Mouse (Mus musculus) forebrain, embryonic 11.5 days (tissue): ENCODE measurements around the gene Gramd1b. TPM values are rescaled to one million over a fixed set of nuclear protein-coding genes. Genes with fewer than 3 reads are reported as not detected.

Experiments used
- ATAC-seq: fragments of 200-750 bp; cut with Nextera tagmentation; replicated peaks from 2 replicates; pipeline ENCODE4 v1.8.0; 2017; ENCODE audit warnings: moderate TSS enrichment; ENCODE audit not compliant: low FRiP score
- DNase-seq: peaks from one replicate; pipeline ENCODE4 v3.0.0-alpha.2; 2017; ENCODE audit warnings: low spot score
- H3K27ac ChIP-seq: fragments of 300-500 bp; sonication (generic); 2 replicates; pipeline ENCODE4 v1.5.1; 2014; ENCODE audit warnings: low read depth, low read length
- H3K27me3 ChIP-seq: fragments of 300-500 bp; sonication (generic); 2 replicates; pipeline ENCODE4 v1.6.1; 2014; ENCODE audit warnings: mild to moderate bottlenecking, low read length, mixed read lengths; ENCODE audit not compliant: control insufficient read depth, insufficient read depth
- H3K36me3 ChIP-seq: fragments of 300-500 bp; sonication (generic); 2 replicates; pipeline ENCODE4 v1.6.1; 2014; ENCODE audit warnings: mild to moderate bottlenecking, low read length, moderate library complexity, mixed read lengths; ENCODE audit not compliant: control insufficient read depth, insufficient read depth
- H3K4me1 ChIP-seq: fragments of 300-500 bp; sonication (generic); replicated peaks from 2 replicates; pipeline ENCODE4 v1.6.1; 2014; ENCODE audit warnings: low read length, mixed read lengths; ENCODE audit not compliant: control insufficient read depth, insufficient read depth
- H3K4me2 ChIP-seq: fragments of 300-500 bp; sonication (generic); 2 replicates; pipeline ENCODE4 v1.6.1; 2014; ENCODE audit warnings: low read depth, mild to moderate bottlenecking, low read length, moderate library complexity, mixed read lengths; ENCODE audit not compliant: severe bottlenecking
- H3K4me3 ChIP-seq: fragments of 300-500 bp; sonication (generic); 2 replicates; pipeline ENCODE4 v1.5.1; 2014; ENCODE audit warnings: low read depth, low read length
- H3K9ac ChIP-seq: fragments of 300-500 bp; sonication (generic); 2 replicates; pipeline ENCODE4 v1.6.1; 2014; ENCODE audit warnings: low read length
- H3K9me3 ChIP-seq: fragments of 300-500 bp; sonication (generic); 2 replicates; pipeline ENCODE4 v1.6.1; 2016; ENCODE audit warnings: low read length, mixed read lengths; ENCODE audit not compliant: control insufficient read depth
- WGBS: fragments of 180-500 bp; shearing (Covaris S2); extraction: QIAGEN DNeasy Blood & Tissue Kit; methylation state at CpG from one replicate; pipeline ENCODE4 v1.1.7; 2014; 5-methylcytosine and 5-hydroxymethylcytosine counted together
- polyA plus RNA-seq: library from polyadenylated mRNA; unstranded; fragments of >200 nt; fragmentation: Nextera tagmentation; extraction: Ambion mirVana; gene quantifications from 2 replicates; pipeline ENCODE4 v1.2.1, GENCODE M21; 2014

Gene Gramd1b
- polyA plus RNA-seq, 1 experiment from 2014 or later: 3.9 TPM

GRCm38 (mm10) chr9:40282968-40283367, 248.2 kb downstream of the Gramd1b start:
- no peak overlapping the region for H3K27ac ChIP-seq
- H3K4me1 ChIP-seq: no peaks in the 10 kb centered on the region
- H3K9ac ChIP-seq: no peak overlapping the region
- ATAC-seq: no peak
- no peaks in the 10 kb centered on the region for H3K27me3 ChIP-seq
- no peak for DNase-seq
- H3K36me3 ChIP-seq: no peaks in the 10 kb centered on the region
- WGBS: 94% methylated on average over 7 of the region's 7 CpGs
- H3K9me3 ChIP-seq: no peaks in the 10 kb centered on the region
- no peak overlapping the region for H3K4me2 ChIP-seq
- H3K4me3 ChIP-seq: no peak overlapping the region

GRCm38 (mm10) chr9:40279438-40279837, 251.7 kb downstream of the Gramd1b start:
- Histone ChIP-seq H3K4me2 (no peak overlapping the region), H3K4me3 (no peak overlapping the region), H3K27me3 (no peaks in the 10 kb centered on the region), H3K9ac (no peak overlapping the region), H3K27ac (no peak overlapping the region), H3K9me3 (no peaks in the 10 kb centered on the region), H3K4me1 (no peaks in the 10 kb centered on the region), H3K36me3 (no peaks in the 10 kb centered on the region)
- DNase-seq (no peak), ATAC-seq (no peak)
- 92% methylated on average over 7 of the region's 7 CpGs for WGBS

GRCm38 (mm10) chr9:40277671-40278070, 253.5 kb downstream of the Gramd1b start:
- H3K27me3 ChIP-seq: no peaks in the 10 kb centered on the region
- no peaks in the 10 kb centered on the region for H3K9me3 ChIP-seq
- H3K4me3 ChIP-seq: no peak overlapping the region
- H3K9ac ChIP-seq: no peak overlapping the region
- ATAC-seq: no peak
- no peak overlapping the region for H3K4me2 ChIP-seq
- H3K27ac ChIP-seq: no peak overlapping the region
- 88% methylated on average over 3 of the region's 3 CpGs for WGBS
- no peaks in the 10 kb centered on the region for H3K36me3 ChIP-seq
- DNase-seq: no peak
- no peaks in the 10 kb centered on the region for H3K4me1 ChIP-seq

GRCm38 (mm10) chr9:40275904-40276303, 255.3 kb downstream of the Gramd1b start:
- Histone ChIP-seq H3K36me3 (no peaks in the 10 kb centered on the region), H3K4me3 (no peak overlapping the region), H3K27me3 (no peaks in the 10 kb centered on the region), H3K9me3 (no peaks in the 10 kb centered on the region), H3K27ac (no peak overlapping the region), H3K9ac (no peak overlapping the region), H3K4me1 (no peaks in the 10 kb centered on the region), H3K4me2 (no peak overlapping the region)
- 91% methylated on average over 5 of the region's 5 CpGs for WGBS
- no peak for ATAC-seq
- no peak for DNase-seq

- Histone ChIP-seq H3K36me3 (no peaks in the 10 kb centered on the region), H3K9me3 (no peaks in the 10 kb centered on the region), H3K27me3 (0 out of 2 replicates have a peak, but pooled peaks cover 7% of the 10 kb centered on the region), H3K4me2 (no peak overlapping the region), H3K9ac (no peak overlapping the region), H3K4me1 (peaks cover 4% of the 10 kb centered on the region; the same call in 1 of the 2 replicates), H3K27ac (no peak overlapping the region), H3K4me3 (no peak overlapping the region)
- no peak for ATAC-seq
- DNase-seq: no peak
- 88% methylated on average over 7 of the region's 7 CpGs for WGBS
Measured at GRCm38 (mm10) chr9:40272822-40273221, 258.4 kb downstream of the Gramd1b start.

GRCm38 (mm10) chr9:40271075-40271474, 260.1 kb downstream of the Gramd1b start:
- WGBS: 83% methylated on average over 3 of the region's 3 CpGs
- ATAC-seq: no peak
- no peaks in the 10 kb centered on the region for H3K36me3 ChIP-seq
- DNase-seq: no peak
- no peak overlapping the region for H3K4me3 ChIP-seq
- no peaks in the 10 kb centered on the region for H3K9me3 ChIP-seq
- H3K9ac ChIP-seq: no peak overlapping the region
- 0 out of 2 replicates have a peak, but pooled peaks cover 7% of the 10 kb centered on the region for H3K27me3 ChIP-seq
- H3K4me2 ChIP-seq: no peak overlapping the region
- H3K4me1 ChIP-seq: peaks cover 4% of the 10 kb centered on the region; the same call in 1 of the 2 replicates
- no peak overlapping the region for H3K27ac ChIP-seq

GRCm38 (mm10) chr9:40269880-40270279, 261.3 kb downstream of the Gramd1b start:
- peak overlapping the region; percentile 70 for H3K4me2 ChIP-seq
- peak overlapping the region; percentile 37 for H3K4me3 ChIP-seq
- WGBS: 27% methylated on average over 8 of the region's 8 CpGs
- H3K36me3 ChIP-seq: no peaks in the 10 kb centered on the region
- ATAC-seq: no peak
- no peak overlapping the region for H3K27ac ChIP-seq
- no peak for DNase-seq
- H3K9me3 ChIP-seq: no peaks in the 10 kb centered on the region
- no peak overlapping the region for H3K9ac ChIP-seq
- H3K4me1 ChIP-seq: peaks cover 4% of the 10 kb centered on the region; the same call in 1 of the 2 replicates
- 0 out of 2 replicates have a peak, but pooled peaks cover 7% of the 10 kb centered on the region for H3K27me3 ChIP-seq

GRCm38 (mm10) chr9:40269103-40269861, 261.9 kb downstream of the Gramd1b start, which contains the start of gene Scn3b:
Gene Scn3b, plus strand, starts transcription at chr9:40269217.
- ATAC-seq (peak; percentile 95), DNase-seq (peak; percentile 83)
- no peaks in the 10 kb centered on the region for H3K9me3 ChIP-seq
- H3K27me3 ChIP-seq: 0 out of 2 replicates have a peak, but pooled peaks cover 7% of the 10 kb centered on the region
- 0 out of 2 replicates have a peak within 1 kb of the TSS, but pooled peaks have one; percentile 12 for H3K9ac ChIP-seq
- H3K36me3 ChIP-seq: no peaks in the 10 kb centered on the region
- H3K4me3 ChIP-seq: peak within 1 kb of the TSS; percentile 37
- peak within 1 kb of the TSS; percentile 70 for H3K4me2 ChIP-seq
- no peak within 1 kb of the TSS for H3K27ac ChIP-seq
- H3K4me1 ChIP-seq: peaks cover 4% of the 10 kb centered on the region; the same call in 1 of the 2 replicates
- WGBS: under 1% methylated on average over 42 of the region's 42 CpGs
